Mouse (Mus musculus) myocyte (in vitro differentiated cells): ENCODE results near the gene Prkab1.

Source experiments
- CEBPB ChIP-seq: IDR thresholded peaks from 2 replicates; pipeline ENCODE4 v1.6.1; 2011; ENCODE audit warnings: mild to moderate bottlenecking, moderate library complexity; ENCODE audit not compliant: poor library complexity, insufficient read depth, severe bottlenecking
- E2F4 ChIP-seq: IDR thresholded peaks from one replicate; pipeline ENCODE4 v1.6.1; 2011; ENCODE audit warnings: mild to moderate bottlenecking, control low read depth, moderate library complexity; ENCODE audit not compliant: insufficient read depth
- MAX ChIP-seq: IDR thresholded peaks from one replicate; pipeline ENCODE4 v1.6.1; 2011; ENCODE audit warnings: low read depth, mild to moderate bottlenecking, control low read depth
- MYOD1 ChIP-seq, 3 experiments: IDR thresholded peaks; one replicate each; pipeline ENCODE4 v1.6.1; 2011; ENCODE audit warnings: control low read depth in 2 of 3, low read depth in 2 of 3, mild to moderate bottlenecking in 2 of 3, moderate library complexity in 1 of 3; ENCODE audit not compliant: insufficient read length in 2 of 3, control insufficient read depth in 1 of 3
- MYOG ChIP-seq, 3 experiments: IDR thresholded peaks; one replicate each; pipeline ENCODE4 v1.6.1; 2011; ENCODE audit warnings: control low read depth in 2 of 3, low read depth in 2 of 3, mild to moderate bottlenecking in 2 of 3; ENCODE audit not compliant: insufficient read length in 2 of 3, control insufficient read depth in 1 of 3, insufficient read depth in 1 of 3
- POLR2A ChIP-seq: IDR thresholded peaks from one replicate; pipeline ENCODE4 v1.6.1; 2011; ENCODE audit warnings: low read depth, mild to moderate bottlenecking, control low read depth, moderate library complexity; ENCODE audit not compliant: insufficient read length
- POLR2AphosphoS2 ChIP-seq: IDR thresholded peaks from one replicate; pipeline ENCODE4 v1.6.1; 2011; ENCODE audit warnings: low read depth, control low read depth; ENCODE audit not compliant: insufficient read length
- REST ChIP-seq: IDR thresholded peaks from one replicate; pipeline ENCODE4 v1.6.1; 2011; ENCODE audit warnings: mild to moderate bottlenecking, control low read depth, moderate library complexity; ENCODE audit not compliant: insufficient read depth, insufficient read length
- SRF ChIP-seq: IDR thresholded peaks from one replicate; pipeline ENCODE4 v1.6.1; 2011; ENCODE audit warnings: low read depth; ENCODE audit not compliant: control insufficient read depth, insufficient read length
- TCF12 ChIP-seq: IDR thresholded peaks from one replicate; pipeline ENCODE4 v1.6.1; 2011; ENCODE audit warnings: mild to moderate bottlenecking, control low read depth; ENCODE audit not compliant: poor library complexity, insufficient read depth, severe bottlenecking
- TCF3 ChIP-seq: IDR thresholded peaks from one replicate; pipeline ENCODE4 v1.6.1; 2011; ENCODE audit warnings: low read depth, control low read depth; ENCODE audit not compliant: insufficient read length
- USF1 ChIP-seq: IDR thresholded peaks from one replicate; pipeline ENCODE4 v1.6.1; 2011; ENCODE audit warnings: low read depth, mild to moderate bottlenecking, control low read depth, moderate library complexity

DNA sequence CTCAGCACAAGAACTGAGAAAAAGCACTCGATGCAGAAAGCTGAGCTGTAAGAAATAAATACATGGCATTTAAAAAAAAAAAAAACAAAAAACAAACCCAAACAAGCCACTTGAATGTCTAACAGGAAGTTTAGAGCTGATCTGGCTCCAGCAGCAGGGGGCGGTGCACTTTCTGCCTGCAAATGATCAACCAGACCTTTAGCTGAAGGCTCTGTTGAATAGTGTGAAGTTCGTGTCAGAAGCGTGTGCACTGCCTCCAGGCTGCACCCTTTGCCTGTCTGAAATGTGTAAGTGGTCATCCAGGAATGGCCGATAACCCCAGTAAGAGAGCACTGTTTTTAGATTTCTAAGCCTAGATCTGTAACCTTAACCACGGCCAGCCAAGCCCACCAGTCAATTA lies 5.5 kb downstream of the Prkab1 start:
- no peak for TF ChIP-seq POLR2A
- TF ChIP-seq MAX = no peak
- TF ChIP-seq USF1 = no peak
- TF ChIP-seq TCF3 = no peak
- no peak for TF ChIP-seq POLR2AphosphoS2
- TF ChIP-seq E2F4 = no peak
- TF ChIP-seq CEBPB = no peak
- TF ChIP-seq SRF = no peak
- TF ChIP-seq MYOG (IDR thresholded peaks at IDR 0.05; ENCODE audit: control insufficient read depth in 1 of 3, insufficient read depth in 1 of 3, insufficient read length in 2 of 3, low read depth in 2 of 3) = no peak
- TF ChIP-seq MYOD1 (IDR thresholded peaks at IDR 0.05; ENCODE audit: control insufficient read depth in 1 of 3, insufficient read length in 2 of 3, low read depth in 2 of 3) = no peak
- TF ChIP-seq REST = no peak
- no peak for TF ChIP-seq TCF12
